Mouse (Mus musculus): ENCODE measurements around the gene Cdiptos. TPM values are rescaled to one million over a fixed set of nuclear protein-coding genes. Genes with fewer than 3 reads are reported as not detected.
A peak's percentile ranks its signal among the peaks of the same experiment; 100 is the strongest.

Gene Cdiptos
- polyA plus RNA-seq, 1 experiment = 1.1 TPM

GRCm38 (mm10) chr7:127016081-127016480 is 40.2 kb upstream of the Cdiptos start:
- peak; percentile 64 for DNase-seq (ENCODE audit: low read depth, low spot score)
- 2% methylated on average over 10 of the region's 10 CpGs for WGBS

- DNase-seq (ENCODE audit: low read depth, low spot score) = no peak
- WGBS = 75% methylated on average over 12 of the region's 12 CpGs
Observed at GRCm38 (mm10) chr7:127014993-127015392, 39.1 kb upstream of the Cdiptos start.

- DNase-seq (ENCODE audit: low read depth, low spot score) = peak; percentile 80
- WGBS = under 1% methylated on average over 11 of the region's 11 CpGs
Observed at GRCm38 (mm10) chr7:127014320-127014719, 38.4 kb upstream of the Cdiptos start, which contains the start of gene Mvp. Mvp (minus strand) TSS chr7:127014621.

GRCm38 (mm10) chr7:127013385-127013784 is 37.5 kb upstream of the Cdiptos start:
- no peak for DNase-seq (ENCODE audit: low read depth, low spot score)
- 71% methylated on average over 6 of the region's 6 CpGs for WGBS

- DNase-seq (ENCODE audit: low read depth, low spot score) = no peak
- 65% methylated on average over 10 of the region's 10 CpGs for WGBS
Observed at GRCm38 (mm10) chr7:127012845-127013244, 36.9 kb upstream of the Cdiptos start.

GRCm38 (mm10) chr7:127012374-127012773 is 36.5 kb upstream of the Cdiptos start:
- whole genome bisulfite sequencing = 59% methylated on average over 6 of the region's 6 CpGs
- DNase-seq (ENCODE audit: low read depth, low spot score) = no peak

- 54% methylated on average over 2 of the region's 2 CpGs for WGBS
- DNase-seq (ENCODE audit: low read depth, low spot score) = no peak
Observed at GRCm38 (mm10) chr7:127011717-127012116, 35.8 kb upstream of the Cdiptos start.

- WGBS = 89% methylated on average over 2 of the region's 2 CpGs
- DNase-seq (ENCODE audit: low read depth, low spot score) = no peak
Observed at GRCm38 (mm10) chr7:127011051-127011450, 35.2 kb upstream of the Cdiptos start.

- WGBS = 46% methylated on average over 17 of the region's 17 CpGs
- DNase-seq (ENCODE audit: low read depth, low spot score) = no peak
Observed at GRCm38 (mm10) chr7:127009307-127010085, 33.6 kb upstream of the Cdiptos start.

GRCm38 (mm10) chr7:127008239-127009019 is 32.5 kb upstream of the Cdiptos start:
- peak; percentile 91 for DNase-seq (ENCODE audit: low read depth, low spot score)
- 18% methylated on average over 9 of the region's 9 CpGs for WGBS

- DNase-seq (ENCODE audit: low read depth, low spot score) = no peak
- WGBS = 66% methylated on average over 6 of the region's 6 CpGs
Observed at GRCm38 (mm10) chr7:127007313-127008024, 31.6 kb upstream of the Cdiptos start.

- 37% methylated on average over 4 of the region's 4 CpGs for WGBS
- no peak for DNase-seq (ENCODE audit: low read depth, low spot score)
Observed at GRCm38 (mm10) chr7:127004122-127004875, 28.4 kb upstream of the Cdiptos start.

- WGBS = 26% methylated on average over 5 of the region's 5 CpGs
- DNase-seq (ENCODE audit: low read depth, low spot score) = peak; percentile 97
Observed at GRCm38 (mm10) chr7:127003620-127004019, 27.7 kb upstream of the Cdiptos start.

GRCm38 (mm10) chr7:126999568-126999967 is 23.7 kb upstream of the Cdiptos start:
- WGBS = 83% methylated on average over 10 of the region's 10 CpGs

GRCm38 (mm10) chr7:126996449-126996848 is 20.6 kb upstream of the Cdiptos start:
- no peak for DNase-seq (ENCODE audit: low read depth, low spot score)
- WGBS = 83% methylated on average over 4 of the region's 4 CpGs

More at GRCm38 (mm10) chr7:126999568-126999967, 23.7 kb upstream of the Cdiptos start:
- no peak for DNase-seq (ENCODE audit: low read depth, low spot score)

GRCm38 (mm10) chr7:126988816-126989215 is 12.9 kb upstream of the Cdiptos start:
- no peak for DNase-seq (ENCODE audit: low read depth, low spot score)
- 81% methylated on average over 8 of the region's 8 CpGs for WGBS

- no peak for DNase-seq (ENCODE audit: low read depth, low spot score)
- WGBS = 33% methylated on average over 9 of the region's 9 CpGs
Observed at GRCm38 (mm10) chr7:126986319-126986718, 10.4 kb upstream of the Cdiptos start.

GRCm38 (mm10) chr7:126984667-126985444 is 9.0 kb upstream of the Cdiptos start:
- DNase-seq (ENCODE audit: low read depth, low spot score) = no peak
- WGBS = 64% methylated on average over 10 of the region's 10 CpGs

GRCm38 (mm10) chr7:126983113-126983512 is 7.2 kb upstream of the Cdiptos start:
- no peak for DNase-seq (ENCODE audit: low read depth, low spot score)
- WGBS = 73% methylated on average over 7 of the region's 7 CpGs
